Mouse (Mus musculus) CH12.LX (cell line): Measurements from ENCODE around the gene Spire2.

Experiments used
- CTCF ChIP-seq, 2 experiments: IDR thresholded peaks in 1 of 2; conservative IDR thresholded peaks in 1 of 2; 2 replicates each; pipeline ENCODE4 v1.5.1; 2011 to 2012; ENCODE audit warnings: low read depth in 2 of 2, low read length in 2 of 2, improper control_type of control experiment in 1 of 2, inconsistent platforms in 1 of 2, mild to moderate bottlenecking in 1 of 2, moderate library complexity in 1 of 2
- ELF1 ChIP-seq: IDR thresholded peaks from 2 replicates; pipeline ENCODE4 v1.6.1; 2014; ENCODE audit warnings: low read depth, mild to moderate bottlenecking, inconsistent platforms, low read length, improper control_type of control experiment
- KAT2A ChIP-seq: IDR thresholded peaks from 2 replicates; pipeline ENCODE4 v1.6.1; 2012; ENCODE audit warnings: low read length, improper control_type of control experiment, inconsistent platforms; ENCODE audit not compliant: insufficient replicate concordance
- POLR2A ChIP-seq: IDR thresholded peaks from 2 replicates; pipeline ENCODE4 v1.6.1; 2011; ENCODE audit warnings: low read depth, mild to moderate bottlenecking, improper control_type of control experiment, low read length
- RAD21 ChIP-seq: IDR thresholded peaks from 2 replicates; pipeline ENCODE4 v1.6.1; 2011; ENCODE audit warnings: low read depth, mild to moderate bottlenecking, low read length, improper control_type of control experiment, moderate library complexity
- USF1 ChIP-seq: IDR thresholded peaks from 2 replicates; pipeline ENCODE4 v1.6.1; 2014; ENCODE audit warnings: low read depth, mild to moderate bottlenecking, inconsistent platforms, low read length, improper control_type of control experiment
- ZKSCAN1 ChIP-seq: IDR thresholded peaks from 2 replicates; pipeline ENCODE4 v1.6.1; 2012; ENCODE audit warnings: low read depth, inconsistent platforms, low read length, improper control_type of control experiment, borderline replicate concordance

DNA sequence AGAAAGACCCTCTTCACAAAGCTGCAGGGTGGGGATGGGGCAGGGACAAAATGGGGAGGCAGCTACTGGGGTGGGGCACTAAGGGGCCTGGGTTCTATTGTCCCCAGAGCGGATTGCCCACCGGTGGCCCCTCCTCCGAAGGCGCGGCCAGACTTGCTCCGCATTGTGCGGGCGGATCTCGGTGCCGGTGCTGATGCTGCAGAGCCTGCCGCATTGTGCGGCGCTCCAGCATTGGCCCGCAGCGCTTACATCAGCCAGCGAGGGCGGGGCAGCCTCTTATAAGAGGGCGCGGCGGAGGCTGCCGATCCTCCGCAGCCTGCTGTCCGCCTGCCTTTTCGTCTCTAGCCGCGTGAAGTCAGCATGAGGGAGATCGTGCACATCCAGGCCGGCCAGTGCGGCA is 78.7 kb downstream of the Spire2 start, which contains the start of gene Tubb3:
- TF ChIP-seq ELF1 (no peak), CTCF (conservative IDR thresholded peaks at IDR 0.05 in 1 of 2, IDR thresholded peaks at IDR 0.05 in 1 of 2; ENCODE audit: low read depth in 2 of 2, low read length in 2 of 2) (no peak), KAT2A (no peak), USF1 (no peak), ZKSCAN1 (no peak), POLR2A (peak; percentile 51; the same call in 1 of the 2 replicates), RAD21 (no peak)
